Mouse (Mus musculus) kidney, embryonic 14.5 days (tissue): ENCODE measurements around the gene Nkd1. TPM values are rescaled to one million over a fixed set of nuclear protein-coding genes. Genes with fewer than 3 reads are reported as not detected.
A peak's percentile ranks its signal among the peaks of the same experiment; 100 is the strongest.

Source experiments
- ATAC-seq: fragments of 200-750 bp; cut with Nextera tagmentation; 2 replicates; pipeline ENCODE4 v1.8.0; 2017; ENCODE audit warnings: moderate number of reproducible peaks, mild to moderate bottlenecking, moderate TSS enrichment, moderate library complexity; ENCODE audit not compliant: low FRiP score, low TSS enrichment
- H3K27ac ChIP-seq: fragments of 300-500 bp; sonication (generic); 2 replicates; pipeline ENCODE4 v1.5.1; 2014; ENCODE audit warnings: low read depth, mild to moderate bottlenecking, low read length, moderate library complexity, mixed read lengths
- H3K27me3 ChIP-seq: fragments of 300-500 bp; sonication (generic); 2 replicates; pipeline ENCODE4 v1.6.1; 2014; ENCODE audit warnings: mild to moderate bottlenecking, low read length; ENCODE audit not compliant: control insufficient read depth, insufficient read depth
- H3K36me3 ChIP-seq: fragments of 300-500 bp; sonication (generic); 2 replicates; pipeline ENCODE4 v1.6.1; 2014; ENCODE audit warnings: low read length, mixed read lengths; ENCODE audit not compliant: control insufficient read depth, insufficient read depth
- H3K4me1 ChIP-seq: fragments of 300-500 bp; sonication (generic); 2 replicates; pipeline ENCODE4 v1.6.1; 2014; ENCODE audit warnings: low read length, mixed read lengths; ENCODE audit not compliant: control insufficient read depth, insufficient read depth
- H3K4me2 ChIP-seq: fragments of 300-500 bp; sonication (generic); replicated peaks from 2 replicates; pipeline ENCODE4 v1.6.1; 2014; ENCODE audit warnings: low read depth, mild to moderate bottlenecking, low read length
- H3K4me3 ChIP-seq: fragments of 300-500 bp; sonication (generic); 2 replicates; pipeline ENCODE4 v1.5.1; 2014; ENCODE audit warnings: mild to moderate bottlenecking, low read length
- H3K9ac ChIP-seq: fragments of 300-500 bp; sonication (generic); 2 replicates; pipeline ENCODE4 v1.6.1; 2014; ENCODE audit warnings: low read depth, mild to moderate bottlenecking, low read length, moderate library complexity
- H3K9me3 ChIP-seq: fragments of 300-500 bp; sonication (generic); 2 replicates; pipeline ENCODE4 v1.6.1; 2016; ENCODE audit warnings: low read length; ENCODE audit not compliant: control insufficient read depth
- WGBS: fragments of 180-500 bp; shearing (Covaris S2); extraction: QIAGEN DNeasy Blood & Tissue Kit; methylation state at CpG from one replicate; pipeline ENCODE4 v1.1.7; 2014; 5-methylcytosine and 5-hydroxymethylcytosine counted together
- polyA plus RNA-seq: library from polyadenylated mRNA; unstranded; fragments of >200 nt; fragmentation: Nextera tagmentation; extraction: Ambion mirVana; gene quantifications from 2 replicates; pipeline ENCODE4 v1.2.1, GENCODE M21; 2014

The Nkd1 gene
- polyA plus RNA-seq, 1 experiment from 2014 or later, result 60.9 TPM

DNA sequence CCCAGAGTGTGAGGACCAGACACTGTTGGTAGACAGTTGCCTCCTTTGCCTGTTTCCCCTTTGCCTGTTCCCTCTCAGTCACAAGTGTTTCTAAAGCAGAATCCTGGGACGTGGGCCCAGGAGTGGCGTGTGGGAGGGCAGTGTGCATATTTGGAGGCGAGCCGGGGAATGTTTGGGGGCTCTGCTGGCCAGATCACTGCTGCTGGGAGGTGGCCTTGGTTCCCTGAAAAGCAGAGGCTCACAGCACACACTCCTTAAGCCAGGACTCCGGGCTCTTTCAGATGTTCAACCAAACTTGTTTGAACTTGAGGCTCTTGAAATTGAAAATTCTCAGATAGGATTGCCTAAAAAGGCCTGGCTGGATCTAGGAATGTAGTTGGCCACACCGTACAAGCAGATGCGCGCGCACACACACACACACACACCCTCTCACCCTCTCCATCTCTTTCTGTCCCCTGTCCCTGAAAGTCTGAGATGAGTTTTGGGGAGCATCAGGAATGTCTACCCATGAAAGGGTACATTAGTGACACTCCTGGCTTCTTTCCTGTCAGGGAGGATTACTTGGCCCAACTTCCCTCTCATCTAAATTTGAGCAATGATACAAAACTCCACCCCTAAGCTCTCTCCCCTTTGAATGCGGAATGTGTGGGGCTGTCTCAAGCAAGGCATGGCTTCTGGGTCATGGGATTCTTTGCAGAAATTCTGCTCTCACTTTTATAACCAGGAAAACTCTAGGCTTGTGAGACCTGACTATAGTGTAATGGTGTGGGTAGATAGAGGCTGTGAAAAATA lies 55.4 kb downstream of the Nkd1 start:
- no peak for ATAC-seq
- H3K27me3 ChIP-seq, result no peaks in the 10 kb centered on the region
- peaks cover 59% of the 10 kb centered on the region for H3K4me1 ChIP-seq
- H3K4me3 ChIP-seq, result no peak overlapping the region
- no peaks in the 10 kb centered on the region for H3K9me3 ChIP-seq
- no peak overlapping the region; the same call in 1 of the 2 replicates for H3K9ac ChIP-seq
- peaks cover 3% of the 10 kb centered on the region; the same call in 1 of the 2 replicates for H3K36me3 ChIP-seq
- H3K27ac ChIP-seq, result peak overlapping the region; percentile 63; the same call in 1 of the 2 replicates
- no peak overlapping the region for H3K4me2 ChIP-seq
- 69% methylated on average over 10 of the region's 10 CpGs for WGBS

DNA sequence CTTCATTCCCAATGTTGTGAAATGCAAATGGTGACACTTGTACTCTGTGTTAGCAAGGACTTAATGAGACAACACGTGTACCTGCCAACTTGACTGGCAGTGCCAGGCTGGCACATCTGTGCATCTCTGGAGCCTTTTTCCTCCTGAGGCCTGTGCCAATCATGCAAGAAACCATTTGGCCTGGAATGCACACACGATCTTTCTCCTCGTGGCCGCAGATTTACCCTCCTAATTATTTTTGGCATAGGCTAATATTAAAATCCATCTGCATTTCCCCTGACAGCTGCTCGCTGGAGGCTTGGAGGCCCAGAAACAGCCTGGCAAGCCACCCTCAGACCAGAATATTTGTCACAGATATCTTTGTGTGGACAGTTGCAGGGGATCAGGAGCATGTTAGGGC lies 56.5 kb downstream of the Nkd1 start:
- H3K9me3 ChIP-seq, result no peaks in the 10 kb centered on the region
- 83% methylated on average over 5 of the region's 5 CpGs for WGBS
- no peak overlapping the region for H3K4me2 ChIP-seq
- H3K4me1 ChIP-seq, result peaks cover 50% of the 10 kb centered on the region
- H3K27me3 ChIP-seq, result no peaks in the 10 kb centered on the region
- H3K27ac ChIP-seq, result no peak overlapping the region; the same call in 1 of the 2 replicates
- no peak overlapping the region for H3K4me3 ChIP-seq
- no peak for ATAC-seq
- peaks cover 3% of the 10 kb centered on the region; the same call in 1 of the 2 replicates for H3K36me3 ChIP-seq
- H3K9ac ChIP-seq, result no peak overlapping the region

DNA sequence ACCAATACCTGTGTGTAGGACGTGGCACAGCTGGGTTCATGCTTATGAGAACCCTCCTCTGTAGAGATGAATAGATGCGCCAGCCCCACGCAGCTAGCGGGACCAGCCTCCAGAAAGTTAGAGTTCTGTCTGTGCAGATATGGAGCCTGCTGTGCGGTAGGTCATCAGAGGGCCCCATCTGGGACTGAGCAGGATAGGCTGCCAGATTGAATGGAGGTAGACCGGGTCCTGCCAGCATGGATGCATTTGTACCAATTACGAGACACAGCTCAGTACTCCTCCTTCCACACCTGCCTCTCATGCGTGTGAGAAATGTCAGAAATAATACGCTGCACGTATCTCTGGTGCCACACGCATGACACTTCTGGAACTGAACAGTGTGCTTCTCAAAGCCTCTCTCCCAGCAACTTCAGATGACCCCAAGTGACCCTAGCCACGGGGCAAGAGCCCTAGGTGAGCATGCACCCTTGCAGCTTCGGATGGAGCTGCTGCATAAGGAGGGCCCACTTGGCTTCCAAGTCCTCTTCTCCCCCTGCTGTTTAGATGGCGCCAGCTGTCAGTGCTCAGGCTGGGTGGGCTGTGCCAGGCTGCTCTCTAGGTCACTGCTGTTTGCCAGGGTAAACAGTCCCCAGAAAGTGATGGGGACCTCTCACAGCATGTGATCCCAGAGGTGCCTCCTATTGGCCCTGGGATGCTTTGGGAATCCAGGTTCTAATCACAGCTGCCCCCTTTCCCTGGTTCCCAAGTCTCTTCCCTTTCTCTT lies 57.4 kb downstream of the Nkd1 start:
- no peaks in the 10 kb centered on the region for H3K27me3 ChIP-seq
- H3K4me1 ChIP-seq, result peaks cover 49% of the 10 kb centered on the region
- H3K36me3 ChIP-seq, result peaks cover 5% of the 10 kb centered on the region; the same call in 1 of the 2 replicates
- 69% methylated on average over 14 of the region's 14 CpGs for WGBS
- peak overlapping the region; percentile 43; the same call in 1 of the 2 replicates for H3K27ac ChIP-seq
- peak; percentile 59 for ATAC-seq
- no peak overlapping the region for H3K4me2 ChIP-seq
- no peak overlapping the region for H3K9ac ChIP-seq
- no peak overlapping the region for H3K4me3 ChIP-seq
- no peaks in the 10 kb centered on the region for H3K9me3 ChIP-seq

DNA sequence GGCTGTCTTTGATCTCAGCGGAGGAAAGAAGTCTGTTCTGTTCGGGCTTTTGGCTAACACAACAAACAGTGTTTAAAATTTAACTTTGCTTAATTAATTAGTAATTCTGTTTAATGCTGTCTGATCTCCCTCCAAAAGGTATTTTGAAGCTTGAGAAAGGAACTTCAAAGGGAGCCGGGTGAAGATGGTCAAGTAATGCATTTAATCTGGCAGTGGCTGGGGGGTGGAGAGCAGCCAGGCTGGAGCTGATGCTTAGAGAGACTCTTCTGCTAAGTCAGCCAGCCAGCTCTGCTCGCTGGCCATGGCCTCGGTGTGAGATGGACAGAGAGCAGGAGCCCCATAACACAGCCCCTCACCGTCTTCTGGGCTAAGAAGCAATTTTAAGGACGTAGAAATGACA lies 58.1 kb downstream of the Nkd1 start:
- Histone ChIP-seq H3K9me3 (no peaks in the 10 kb centered on the region), H3K4me3 (no peak overlapping the region), H3K4me1 (peaks cover 45% of the 10 kb centered on the region), H3K27me3 (no peaks in the 10 kb centered on the region), H3K4me2 (no peak overlapping the region), H3K9ac (no peak overlapping the region), H3K27ac (peak overlapping the region; percentile 43; the same call in 1 of the 2 replicates), H3K36me3 (peaks cover 5% of the 10 kb centered on the region; the same call in 1 of the 2 replicates)
- 34% methylated on average over 7 of the region's 7 CpGs for WGBS
- peak; percentile 40 for ATAC-seq

DNA sequence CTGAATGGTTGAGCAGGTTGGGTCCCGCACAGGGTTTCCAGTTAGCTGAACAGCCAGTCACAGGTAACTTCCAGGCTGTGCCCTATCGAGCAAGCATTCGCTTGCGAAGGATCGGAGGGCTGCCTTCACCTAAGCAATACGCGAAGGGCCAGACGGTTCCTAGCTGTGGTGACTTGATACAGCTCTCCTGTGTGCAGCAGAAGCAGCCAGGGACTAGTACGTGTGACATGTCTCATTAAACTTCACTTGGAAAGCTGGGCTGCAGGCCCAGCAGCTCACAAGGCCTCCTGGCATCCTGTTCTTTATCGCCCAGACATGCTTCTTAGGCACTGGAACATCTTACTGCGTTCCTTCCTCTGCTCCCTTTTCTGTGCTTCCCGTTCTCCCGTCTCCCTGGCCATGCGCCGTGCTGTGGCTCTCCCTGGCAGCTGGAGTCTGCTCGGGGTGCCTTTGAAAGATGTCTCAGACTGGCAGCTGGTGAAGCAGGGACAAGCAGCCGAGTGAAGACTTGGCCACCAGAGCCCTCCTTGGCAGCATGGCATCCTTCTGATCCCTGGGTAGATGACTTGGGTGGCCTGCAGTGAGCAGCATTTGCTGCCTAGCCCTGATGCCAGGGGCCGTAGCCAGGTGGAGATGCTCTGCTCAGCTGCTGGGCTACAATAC lies 58.6 kb downstream of the Nkd1 start:
- Histone ChIP-seq H3K4me2 (no peak overlapping the region), H3K9me3 (no peaks in the 10 kb centered on the region), H3K27ac (peak overlapping the region; percentile 6; the same call in 1 of the 2 replicates), H3K27me3 (no peaks in the 10 kb centered on the region), H3K4me3 (no peak overlapping the region), H3K36me3 (peaks cover 5% of the 10 kb centered on the region; the same call in 1 of the 2 replicates), H3K9ac (peak overlapping the region; percentile 14; the same call in 1 of the 2 replicates), H3K4me1 (peaks cover 42% of the 10 kb centered on the region)
- ATAC-seq, result peak; percentile 18
- WGBS, result 59% methylated on average over 18 of the region's 18 CpGs

DNA sequence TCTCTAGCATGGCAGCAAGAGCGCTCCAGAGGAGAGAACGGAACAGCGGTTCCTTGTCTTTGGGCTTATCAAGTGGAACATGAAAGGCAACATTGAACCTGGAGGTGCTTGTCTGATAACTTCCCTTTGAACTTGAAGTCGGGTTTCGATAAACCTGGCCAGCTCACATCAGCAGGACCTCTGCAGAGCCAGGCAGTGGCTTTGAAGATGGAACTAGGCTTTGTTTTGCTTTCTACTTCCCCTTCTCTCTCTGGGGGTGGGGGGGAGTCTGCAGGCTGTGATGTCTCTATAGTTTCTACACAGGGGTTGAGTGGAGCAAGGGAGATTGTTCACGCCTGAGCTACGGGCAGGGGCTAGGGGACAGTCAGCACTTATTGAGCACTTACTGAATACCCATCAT lies 59.6 kb downstream of the Nkd1 start:
- no peak for ATAC-seq
- H3K9ac ChIP-seq, result no peak overlapping the region

DNA sequence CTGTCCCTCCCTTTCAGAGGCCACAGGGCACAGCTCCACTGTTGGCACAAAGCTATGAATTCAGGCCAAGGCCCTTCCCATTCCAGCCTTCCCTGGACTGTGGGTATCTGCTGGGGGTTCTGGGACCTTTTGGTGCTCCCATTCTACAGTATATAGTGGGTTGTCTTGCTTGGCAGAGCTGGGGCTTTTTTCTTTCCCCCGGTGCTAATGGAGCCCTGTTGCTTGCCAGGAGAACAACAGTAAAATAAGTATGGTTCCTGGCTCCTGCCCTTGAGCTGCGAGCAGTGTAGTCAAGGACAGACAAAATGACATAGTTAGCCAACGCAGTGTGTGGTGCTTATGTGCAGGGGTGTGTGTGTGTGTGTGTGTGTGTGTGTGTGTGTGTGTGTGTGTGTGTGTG lies 62.7 kb downstream of the Nkd1 start:
- H3K4me1 ChIP-seq, result peaks cover 24% of the 10 kb centered on the region
- H3K4me3 ChIP-seq, result no peak overlapping the region
- H3K36me3 ChIP-seq, result peaks cover 25% of the 10 kb centered on the region
- H3K27me3 ChIP-seq, result no peaks in the 10 kb centered on the region
- no peak overlapping the region for H3K4me2 ChIP-seq
- no peak overlapping the region for H3K9ac ChIP-seq
- WGBS, result 88% methylated on average over 3 of the region's 3 CpGs
- H3K27ac ChIP-seq, result no peak overlapping the region
- H3K9me3 ChIP-seq, result no peaks in the 10 kb centered on the region
- ATAC-seq, result no peak

More for the DNA sequence above, 59.6 kb downstream of the Nkd1 start:
- Histone ChIP-seq H3K9me3 (no peaks in the 10 kb centered on the region), H3K36me3 (peaks cover 10% of the 10 kb centered on the region), H3K27me3 (no peaks in the 10 kb centered on the region), H3K27ac (0 out of 2 replicates have a peak overlapping the region, but pooled peaks have one; percentile 6), H3K4me3 (no peak overlapping the region), H3K4me1 (peaks cover 35% of the 10 kb centered on the region), H3K4me2 (no peak overlapping the region)
- 59% methylated on average over 7 of the region's 7 CpGs for WGBS

DNA sequence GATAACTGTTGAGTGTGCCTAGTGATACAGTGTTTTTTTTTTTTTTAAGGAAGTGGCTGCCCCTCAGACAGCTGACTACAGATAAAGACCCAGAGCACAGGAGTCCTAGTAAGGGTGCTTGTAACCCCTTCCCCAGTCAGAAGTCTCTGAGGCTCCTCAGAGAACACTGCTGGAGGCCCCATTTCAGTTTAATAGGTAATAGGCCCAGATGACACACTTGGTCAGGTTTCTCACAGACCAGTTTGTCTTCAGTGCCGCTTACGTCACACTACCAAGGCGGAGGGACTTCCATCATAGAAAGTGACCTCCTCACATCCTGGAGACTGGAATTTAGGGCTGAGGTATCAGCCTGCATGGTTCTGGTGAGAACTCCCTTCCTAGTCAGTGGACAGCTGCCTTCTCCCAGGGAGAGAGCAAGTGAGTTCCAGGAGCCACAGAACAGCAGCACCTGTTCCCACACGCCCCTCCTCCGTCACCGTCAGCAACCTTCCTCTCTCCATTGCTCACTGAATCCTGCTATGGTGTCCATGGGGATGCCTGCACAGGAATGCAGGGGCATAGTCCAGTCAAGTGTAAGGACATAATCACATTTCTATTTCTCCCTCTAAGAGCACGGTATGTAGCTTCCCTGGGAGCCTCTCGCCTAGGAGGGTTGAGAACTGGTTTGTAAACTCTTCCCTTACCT lies 67.2 kb downstream of the Nkd1 start:
- H3K27ac ChIP-seq, result peak overlapping the region; percentile 51; the same call in 1 of the 2 replicates
- 0 out of 2 replicates have a peak, but pooled peaks have one; percentile 25 for ATAC-seq
- no peaks in the 10 kb centered on the region for H3K4me1 ChIP-seq
- H3K36me3 ChIP-seq, result peaks cover 53% of the 10 kb centered on the region
- H3K9ac ChIP-seq, result no peak overlapping the region
- WGBS, result 86% methylated on average over 8 of the region's 8 CpGs
- H3K9me3 ChIP-seq, result no peaks in the 10 kb centered on the region
- no peak overlapping the region for H3K4me3 ChIP-seq
- no peak overlapping the region for H3K4me2 ChIP-seq
- H3K27me3 ChIP-seq, result no peaks in the 10 kb centered on the region
